Mouse (Mus musculus) cerebellum, postnatal 10 days (tissue): Measurements from ENCODE around the gene Adam10.

Experiments
- DNase-seq, 2 experiments: peaks; one replicate each; pipeline ENCODE4 v3.0.0; 2021; ENCODE audit warnings: mixed read lengths in 2 of 2

The Adam10 gene

DNA sequence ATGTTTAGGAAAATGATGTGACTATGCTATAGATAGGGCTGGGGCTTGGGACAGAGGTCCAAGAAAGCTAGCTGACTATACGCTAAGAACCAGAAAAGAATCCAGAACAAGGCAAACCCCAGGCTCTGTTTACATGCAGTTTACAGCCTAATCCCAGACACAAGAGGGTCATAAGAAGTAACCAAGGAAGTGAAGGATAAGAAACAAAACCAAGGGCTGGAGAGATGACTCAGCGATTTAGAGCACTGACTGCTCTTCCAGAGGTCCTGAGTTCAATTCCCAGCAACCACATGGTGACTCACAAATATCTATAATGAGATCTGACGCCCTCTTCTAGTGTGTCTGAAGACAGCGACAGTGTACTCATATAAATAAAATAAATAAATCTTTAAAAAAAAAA is 3.7 kb upstream of the Adam10 start:
- DNase-seq: no peak

GRCm38 (mm10) chr9:70675961-70676360 is 2.8 kb upstream of the Adam10 start:
- DNase-seq: no peak

DNA sequence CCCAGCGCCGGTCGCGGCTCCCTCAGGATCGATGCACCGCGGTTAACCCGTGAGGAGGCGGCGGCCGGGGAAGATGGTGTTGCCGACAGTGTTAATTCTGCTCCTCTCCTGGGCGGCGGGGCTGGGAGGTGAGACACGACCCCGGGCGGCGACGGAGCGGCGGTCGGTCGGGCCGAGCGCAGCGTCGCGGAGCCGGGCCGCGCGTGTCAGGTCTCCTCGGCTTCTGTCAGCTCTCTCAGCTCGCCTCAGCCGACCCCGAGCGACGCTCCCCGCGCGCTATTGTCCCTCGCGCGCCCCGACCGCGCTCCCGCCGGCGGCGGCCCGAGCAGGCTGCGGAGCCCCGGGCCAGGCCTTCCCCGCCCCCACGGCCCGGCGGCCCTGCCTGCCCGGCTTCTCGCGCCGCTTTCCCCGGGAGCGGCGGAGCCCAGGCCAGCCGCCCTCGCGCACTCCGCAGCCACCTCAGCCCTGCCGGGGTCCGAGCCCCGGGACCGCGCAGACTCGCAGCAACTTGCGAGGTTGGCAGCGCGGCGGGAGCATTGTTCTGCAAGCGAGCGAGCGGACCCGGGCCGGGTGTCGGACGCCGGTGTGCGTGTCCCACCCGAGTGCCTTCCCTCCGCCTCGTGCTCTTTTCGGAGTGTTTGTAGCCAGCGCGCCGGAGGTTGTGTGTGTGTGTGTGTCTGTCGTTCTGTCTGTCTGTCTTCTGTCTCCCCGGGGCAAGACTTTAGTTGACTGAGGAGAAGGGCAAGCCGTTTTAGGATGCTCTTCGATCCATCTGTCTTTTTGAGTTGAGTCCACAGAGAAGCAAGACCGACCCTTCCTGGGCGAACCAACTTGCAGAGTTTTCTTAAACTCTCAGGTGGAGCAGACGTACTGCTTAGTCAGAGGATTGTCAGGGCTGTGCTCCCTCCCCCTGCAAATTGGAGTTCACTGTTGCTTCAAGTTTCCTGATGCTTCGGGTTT is 615 bp downstream of the Adam10 start:
- DNase-seq: peak; percentile 73 to 74

GRCm38 (mm10) chr9:70682202-70682601 is 3.4 kb downstream of the Adam10 start:
- peak in 1 of 2 experiments; percentile 23 for DNase-seq

DNA sequence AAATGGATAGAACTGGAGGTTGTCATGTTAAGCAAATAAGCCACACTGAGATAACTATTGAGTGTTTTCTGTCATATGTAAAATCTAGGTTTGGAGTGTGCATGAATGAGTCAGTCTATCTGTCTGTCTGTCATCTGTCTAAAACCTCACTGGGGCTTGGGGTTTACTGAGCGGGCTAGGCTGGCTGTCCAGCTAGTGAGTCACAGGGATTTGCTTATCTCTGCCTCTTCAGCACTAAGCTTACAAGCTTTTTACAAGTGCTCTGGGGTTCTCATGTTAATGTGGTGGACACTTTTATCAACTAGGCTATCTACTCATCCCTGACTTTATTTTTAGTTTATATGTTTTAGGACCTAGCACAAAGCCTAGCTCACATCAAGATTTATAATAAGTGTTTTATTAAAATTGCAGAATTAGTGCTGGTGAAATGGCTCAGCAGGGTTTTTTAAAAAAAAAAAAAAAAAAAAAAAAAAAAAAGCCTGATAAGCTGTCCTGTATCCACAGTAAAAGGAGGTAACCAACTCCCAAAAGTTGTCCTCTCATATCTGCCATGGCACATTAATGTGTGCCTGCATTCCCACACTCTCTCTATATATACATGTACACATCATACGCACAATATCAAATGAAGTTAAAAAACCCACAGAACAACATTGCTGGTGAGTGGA is 9.6 kb downstream of the Adam10 start:
- DNase-seq: no peak

DNA sequence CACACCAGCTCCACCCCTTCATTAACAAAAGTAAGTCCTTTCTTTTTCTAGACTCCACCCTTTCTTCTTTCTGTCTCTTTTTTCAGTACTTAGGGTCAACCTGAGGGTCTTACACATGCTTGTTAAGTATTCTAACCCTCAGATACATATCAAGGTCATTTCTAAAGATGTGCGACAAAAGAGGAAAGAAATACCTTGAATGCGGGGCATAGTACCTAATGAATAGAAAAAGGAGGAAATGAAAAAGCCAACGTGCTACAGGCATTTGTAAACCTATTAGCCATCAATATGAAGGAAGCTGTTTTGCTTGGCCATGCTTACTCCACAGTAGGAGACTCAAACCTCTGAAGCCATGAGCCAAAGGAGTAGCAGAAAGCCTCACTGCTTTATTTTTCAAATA is 11.1 kb downstream of the Adam10 start:
- DNase-seq: no peak

- DNase-seq: no peak
Measured at GRCm38 (mm10) chr9:70690579-70690978, 11.8 kb downstream of the Adam10 start.

GRCm38 (mm10) chr9:70691772-70692693 is 13.2 kb downstream of the Adam10 start:
- DNase-seq: no peak

DNA sequence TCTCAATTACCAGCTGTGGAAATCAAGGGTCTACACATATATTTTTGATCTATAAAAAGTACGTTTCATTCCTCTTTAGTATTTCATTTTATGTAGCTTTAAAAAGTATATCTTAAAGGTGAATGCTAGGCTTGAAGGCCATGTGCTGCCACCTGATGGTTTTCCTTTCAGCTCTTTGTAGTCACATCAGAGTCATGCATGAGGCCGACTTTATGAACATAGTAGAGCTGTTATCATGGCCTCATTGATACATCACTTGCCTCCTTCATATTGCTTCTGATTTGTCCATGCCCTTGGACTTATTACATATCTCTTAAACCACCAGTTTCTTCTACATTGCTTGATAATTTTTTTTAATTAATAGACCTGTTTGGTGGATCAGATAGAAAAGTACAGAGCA is 16.9 kb downstream of the Adam10 start:
- no peak for DNase-seq

DNA sequence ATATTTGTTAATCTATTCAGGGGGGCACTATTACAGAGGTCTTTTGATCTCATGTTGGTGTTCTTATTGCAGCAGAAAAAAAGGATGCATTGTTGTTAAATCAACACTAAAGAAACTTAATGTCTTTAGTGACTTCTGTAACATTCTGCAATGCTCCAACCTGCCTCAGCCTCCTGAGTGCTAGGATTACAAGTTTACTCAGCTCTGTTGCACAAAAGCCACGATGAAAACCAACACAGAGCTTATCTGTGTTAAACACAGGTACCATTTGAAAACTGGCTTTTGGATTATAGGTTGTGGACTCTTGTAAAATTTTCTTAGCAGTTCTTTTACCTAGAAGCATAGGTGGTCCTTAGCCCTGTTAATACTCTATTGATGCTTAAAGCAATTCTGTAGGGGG is 19.3 kb downstream of the Adam10 start:
- no peak for DNase-seq

- no peak for DNase-seq
Measured at GRCm38 (mm10) chr9:70703597-70704203, 24.9 kb downstream of the Adam10 start.

- DNase-seq: no peak
Measured at GRCm38 (mm10) chr9:70706444-70706843, 27.6 kb downstream of the Adam10 start.

DNA sequence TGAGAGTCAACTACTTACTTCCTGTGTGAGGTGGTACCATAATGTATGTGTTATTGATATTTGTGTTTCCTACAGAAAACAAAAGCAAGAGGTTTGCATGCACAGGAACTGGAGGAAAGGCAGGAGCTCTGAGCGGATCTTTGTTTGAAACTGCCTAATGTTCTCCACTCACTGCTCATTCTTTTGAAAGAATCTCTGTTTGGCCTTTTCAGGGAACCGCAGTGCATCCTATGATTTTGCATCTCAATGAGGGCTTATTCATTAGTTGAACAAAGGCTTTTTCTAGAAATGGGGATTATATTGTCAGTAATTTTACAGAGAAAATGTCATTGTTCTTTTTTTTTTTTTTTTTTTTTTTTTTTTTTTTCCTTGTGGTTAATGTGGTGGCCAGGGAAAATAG is 50.7 kb downstream of the Adam10 start:
- no peak for DNase-seq

GRCm38 (mm10) chr9:70731079-70731478 is 52.3 kb downstream of the Adam10 start:
- DNase-seq: no peak

GRCm38 (mm10) chr9:70733208-70733607 is 54.4 kb downstream of the Adam10 start:
- DNase-seq: no peak

GRCm38 (mm10) chr9:70739998-70740397 is 61.2 kb downstream of the Adam10 start:
- no peak for DNase-seq

DNA sequence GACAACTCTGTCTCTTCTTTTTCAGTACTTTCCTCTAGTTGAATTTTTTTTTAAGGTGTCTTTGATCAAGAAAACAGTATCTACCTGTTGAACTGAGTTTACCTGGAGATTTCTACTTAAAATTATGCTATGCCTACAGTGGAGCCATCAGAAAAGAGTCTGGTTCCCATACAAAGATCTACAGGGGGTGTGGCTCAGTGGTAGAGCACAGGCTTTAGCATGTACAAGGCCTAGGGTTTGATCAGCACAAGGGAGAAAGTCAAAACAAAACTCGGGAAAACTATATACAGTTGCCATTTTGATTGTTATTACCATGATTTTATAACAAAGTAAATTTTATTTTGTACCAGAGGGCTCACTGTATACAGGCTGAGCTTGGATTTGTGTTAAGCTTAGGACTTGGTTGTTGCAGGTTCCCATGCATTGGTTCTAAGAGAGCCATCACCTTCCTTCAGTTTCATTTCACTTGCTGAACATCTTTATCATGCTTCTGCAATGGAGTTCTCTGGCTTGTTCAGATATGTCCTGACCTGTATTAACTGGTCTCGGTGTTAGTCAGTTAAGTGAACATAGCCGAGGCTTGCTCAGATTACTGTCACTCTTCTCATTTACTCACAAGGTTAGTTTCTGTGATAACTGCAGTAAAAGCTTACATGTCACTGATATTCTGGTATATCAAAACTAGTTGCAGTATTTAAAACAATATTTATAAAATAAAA is 72.9 kb downstream of the Adam10 start:
- DNase-seq: no peak

DNA sequence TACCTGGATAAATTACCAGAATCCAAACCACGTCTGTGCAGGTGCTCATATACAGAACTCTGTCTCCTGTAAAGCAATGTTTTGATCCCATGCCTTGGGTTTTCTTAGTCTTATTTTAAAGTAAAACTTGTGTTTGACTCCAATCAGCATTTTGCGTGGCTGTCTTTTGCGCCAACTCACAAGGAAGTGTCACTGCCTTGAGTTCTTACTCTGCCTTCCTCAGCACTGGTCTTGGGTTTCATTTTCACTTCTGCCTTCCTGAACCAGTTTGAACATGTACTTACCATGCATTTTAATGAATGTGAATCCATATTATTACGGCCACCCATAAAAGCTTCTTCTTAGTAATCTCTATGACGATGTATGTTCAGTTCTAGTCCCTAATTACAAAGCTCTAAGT is 82.2 kb downstream of the Adam10 start:
- DNase-seq: no peak

DNA sequence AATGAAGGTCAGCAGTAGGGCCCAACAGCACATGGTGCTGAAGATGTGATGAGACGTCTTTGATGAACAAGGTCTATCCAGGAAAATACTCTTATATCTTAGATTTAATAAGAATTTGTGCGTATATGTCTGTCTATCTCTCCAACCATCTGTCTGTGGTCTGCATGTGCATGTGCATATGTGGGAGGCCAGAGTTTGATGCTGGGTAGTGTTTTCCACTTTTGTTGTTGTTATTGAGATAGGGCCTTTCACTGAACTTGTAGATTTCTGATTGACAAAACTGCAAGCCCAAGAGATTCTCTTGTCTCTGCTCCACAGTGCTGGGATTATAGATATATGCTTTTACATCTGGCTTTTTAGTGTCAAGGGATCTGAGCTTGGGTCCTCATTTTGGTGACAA is 96.7 kb downstream of the Adam10 start:
- DNase-seq: no peak

GRCm38 (mm10) chr9:70782191-70782590 is 103.4 kb downstream of the Adam10 start:
- peak; percentile 57 to 61 for DNase-seq

- no peak for DNase-seq
Measured at GRCm38 (mm10) chr9:70788705-70789104, 109.9 kb downstream of the Adam10 start.

DNA sequence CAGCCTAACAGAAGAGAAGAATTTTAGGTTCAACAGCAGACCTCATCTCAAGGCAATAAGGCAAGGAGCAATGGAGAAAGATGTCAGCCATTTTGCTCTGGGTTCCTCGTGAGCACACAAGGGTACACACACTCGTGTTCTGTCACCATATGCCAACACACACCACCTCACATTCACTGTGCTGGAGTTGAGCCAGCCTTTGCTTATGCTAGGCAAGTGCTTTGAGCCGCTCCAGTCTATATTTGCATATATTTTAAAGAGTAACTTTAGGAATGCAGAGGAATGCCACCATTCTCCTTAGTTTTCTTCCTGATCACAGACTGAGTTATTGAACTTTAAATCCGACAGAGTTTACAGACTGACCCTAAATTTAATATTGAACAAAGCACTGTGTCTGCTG is 111.8 kb downstream of the Adam10 start:
- peak; percentile 20 to 23 for DNase-seq
